29 mouse cellular contexts compared by ENCODE assay signal in the genomic region with DNA sequence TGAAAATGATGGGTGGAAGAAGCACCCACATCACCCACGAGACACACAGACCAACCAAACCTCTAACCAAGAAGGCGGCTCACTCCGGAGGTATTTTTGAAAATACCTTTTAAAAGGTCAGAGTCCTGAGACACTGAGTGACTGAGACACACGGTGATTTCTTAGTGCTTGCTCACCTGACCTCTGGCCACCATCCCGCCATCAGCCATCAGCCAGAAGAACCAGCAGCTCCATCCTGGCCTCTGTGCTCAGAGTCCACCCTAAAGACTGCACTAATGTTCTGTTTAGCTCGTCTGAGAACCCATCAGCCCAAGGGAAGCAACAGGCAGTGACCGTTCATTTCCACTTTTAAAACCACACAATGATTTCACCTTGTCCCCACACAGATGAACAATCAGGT. TPM values are rescaled to one million over a fixed set of nuclear protein-coding genes. Genes with fewer than 3 reads are reported as not detected.
DNase-seq lines count a peak whose midpoint lies in the region; ATAC-seq and TF ChIP-seq lines count a peak whose summit lies in the region.
"Had no signal": no experiment of that assay in that cellular context is flagged by ENCODE, and none has a peak within 500 bp of the region (broad histone marks: within the 10 kb centered on the region; RNA-seq: fewer than 3 reads in every experiment).

No protein-coding gene starts in this region.

- H3K36me3 ChIP-seq in kidney, embryonic 16.5 days (ENCODE audit: insufficient read depth, low read length) = peaks cover 25% of the 10 kb centered on the region
- H3K36me3 ChIP-seq in limb, embryonic 15.5 days = 0 out of 2 replicates have a peak, but pooled peaks cover 6% of the 10 kb centered on the region
- H3K36me3 ChIP-seq: forebrain, embryonic 15.5 days; intestine, embryonic 15.5 days; liver, embryonic 13.5 days; neural tube, embryonic 12.5 days had no signal

- H3K9ac ChIP-seq in kidney, embryonic 16.5 days (replicated peaks; ENCODE audit: low read length) = no peak overlapping the region
- H3K9ac ChIP-seq in limb, embryonic 15.5 days = no peak overlapping the region
- H3K9ac ChIP-seq: forebrain, embryonic 15.5 days; hindbrain, embryonic 12.5 days; intestine, embryonic 15.5 days; liver, embryonic 13.5 days; lung, embryonic 14.5 days; neural tube, embryonic 12.5 days had no signal

- no peaks in the 10 kb centered on the region for H3K27me3 ChIP-seq in kidney, embryonic 16.5 days (ENCODE audit: insufficient read depth, low read length)
- no peaks in the 10 kb centered on the region for H3K27me3 ChIP-seq in limb, embryonic 15.5 days
- H3K27me3 ChIP-seq: forebrain, embryonic 15.5 days; hindbrain, embryonic 12.5 days; intestine, embryonic 15.5 days; liver, embryonic 13.5 days; neural tube, embryonic 12.5 days had no signal

- no peak for TF ChIP-seq POLR2A in embryonic fibroblast, embryonic 13.5 days (IDR thresholded peaks at IDR 0.05; ENCODE audit: low read depth, low read length)

- no peak for ATAC-seq in kidney, embryonic 16.5 days (ENCODE audit: low FRiP score, low TSS enrichment)
- ATAC-seq in limb, embryonic 15.5 days (ENCODE audit: insufficient number of reproducible peaks, low FRiP score, low TSS enrichment, low read depth) = no peak
- ATAC-seq: forebrain, embryonic 15.5 days; hindbrain, postnatal 0 days; intestine, embryonic 15.5 days had no signal

- no peak overlapping the region for H3K27ac ChIP-seq in kidney, embryonic 16.5 days (ENCODE audit: low read length)
- peak overlapping the region; percentile 96 for H3K27ac ChIP-seq in embryonic fibroblast, embryonic 13.5 days (ENCODE audit: insufficient read depth, low read length)
- 0 out of 2 replicates have a peak overlapping the region, but pooled peaks have one; percentile 84 for H3K27ac ChIP-seq in limb, embryonic 15.5 days
- H3K27ac ChIP-seq: heart, adult 2 months; intestine, embryonic 15.5 days; neural tube, embryonic 12.5 days; stomach, postnatal 0 days had no signal

- peaks cover 30% of the 10 kb centered on the region; the same call in 1 of the 2 replicates for H3K4me1 ChIP-seq in kidney, embryonic 16.5 days (ENCODE audit: insufficient read depth, low read length)
- H3K4me1 ChIP-seq in embryonic fibroblast, embryonic 13.5 days (ENCODE audit: control insufficient read depth, insufficient read depth, low read length) = peaks cover 23% of the 10 kb centered on the region
- peaks cover 52% of the 10 kb centered on the region for H3K4me1 ChIP-seq in limb, embryonic 15.5 days

- no peaks in the 10 kb centered on the region; the same call in 1 of the 2 replicates for H3K9me3 ChIP-seq in kidney, embryonic 16.5 days (ENCODE audit: low read length)
- no peaks in the 10 kb centered on the region for H3K9me3 ChIP-seq in limb, embryonic 15.5 days
- H3K9me3 ChIP-seq: forebrain, embryonic 10.5 days; forebrain, embryonic 15.5 days; hindbrain, embryonic 12.5 days; intestine, embryonic 15.5 days; liver, embryonic 13.5 days; neural tube, embryonic 12.5 days had no signal

- H3K4me3 ChIP-seq in kidney, embryonic 16.5 days (ENCODE audit: low read length) = no peak overlapping the region
- no peak overlapping the region for H3K4me3 ChIP-seq in embryonic fibroblast, embryonic 13.5 days (ENCODE audit: insufficient read depth, low read length)
- H3K4me3 ChIP-seq in limb, embryonic 15.5 days = no peak overlapping the region
- H3K4me3 ChIP-seq: forebrain, embryonic 10.5 days; forebrain, embryonic 15.5 days; heart, adult 2 months; hindbrain, embryonic 12.5 days; intestine, embryonic 15.5 days; liver, embryonic 13.5 days; myocyte; neural tube, embryonic 12.5 days had no signal

- WGBS in kidney, embryonic 16.5 days = 75% methylated on average over 7 of the region's 7 CpGs
- WGBS in limb, embryonic 15.5 days = 65% methylated on average over 7 of the region's 7 CpGs

- no peak for TF ChIP-seq CTCF in embryonic fibroblast, embryonic 13.5 days (IDR thresholded peaks at IDR 0.05; ENCODE audit: borderline replicate concordance, insufficient read depth, low read length)

- peak; percentile 59 for DNase-seq in heart, adult 11 months
- no peak for DNase-seq in heart, adult 9 months (ENCODE audit: low spot score in 2 of 2)
- peak; percentile 32 to 45 for DNase-seq in kidney, postnatal 36 days
- no peak for DNase-seq in T-cell, adult 2 months (ENCODE audit: low spot score)
- DNase-seq in layer of hippocampus, adult 11-12 months (ENCODE audit: low spot score) = no peak
- DNase-seq: adrenal gland, postnatal 25 days; cerebellum, adult 18-20 months; cerebellum, postnatal 14 days; gastrocnemius, postnatal 25 days; heart, adult 2 months; heart, postnatal 36 days; layer of hippocampus, postnatal 36 days; left cerebral cortex, postnatal 4 days; liver, embryonic 13.5 days; lung, embryonic 14.5 days; lung, postnatal 14 days; right cerebral cortex, postnatal 4 days had no signal

- H3K4me2 ChIP-seq in kidney, embryonic 16.5 days (replicated peaks; ENCODE audit: low read depth, low read length) = no peak overlapping the region
- H3K4me2 ChIP-seq in limb, embryonic 15.5 days = no peak overlapping the region
- H3K4me2 ChIP-seq: forebrain, embryonic 15.5 days; hindbrain, embryonic 12.5 days; intestine, embryonic 15.5 days; liver, embryonic 13.5 days; lung, embryonic 14.5 days; midbrain, embryonic 11.5 days; neural tube, embryonic 12.5 days had no signal

RNA-seq across cellular contexts. Expression of a gene that starts 41.5 kb away (rescaled TPM):
- 35.7 and 37.1 TPM in 2 replicates for polyA plus RNA-seq in kidney, embryonic 16.5 days (2015; fragmentation: Nextera tagmentation; extraction: Ambion mirVana)
- polyA plus RNA-seq in embryonic fibroblast, embryonic 13.5 days (2011; ENCODE audit: insufficient read length, low read depth, missing spikeins) = 128 and 143 TPM in 2 replicates
- polyA plus RNA-seq in limb, embryonic 15.5 days (2015; fragmentation: Nextera tagmentation; extraction: Ambion mirVana) = 30.8 and 41.1 TPM in 2 replicates

Comparison
In these comparisons a context has a peak if more than half of its experiments do, and no peak if none do; other contexts are left out.
1. DNase-seq: peak in heart, adult 11 months (single experiment) and kidney, postnatal 36 days (2 of 2); none in heart, adult 9 months (0 of 2), T-cell, adult 2 months (single experiment) and layer of hippocampus, adult 11-12 months (single experiment).